Mouse (Mus musculus): ENCODE data around the gene Scd3. TPM values are rescaled to one million over a fixed set of nuclear protein-coding genes. Genes with fewer than 3 reads are reported as not detected.

Scd3 gene
- polyA plus RNA-seq, 1 experiment from 2014 or later, result 0.20 TPM

DNA sequence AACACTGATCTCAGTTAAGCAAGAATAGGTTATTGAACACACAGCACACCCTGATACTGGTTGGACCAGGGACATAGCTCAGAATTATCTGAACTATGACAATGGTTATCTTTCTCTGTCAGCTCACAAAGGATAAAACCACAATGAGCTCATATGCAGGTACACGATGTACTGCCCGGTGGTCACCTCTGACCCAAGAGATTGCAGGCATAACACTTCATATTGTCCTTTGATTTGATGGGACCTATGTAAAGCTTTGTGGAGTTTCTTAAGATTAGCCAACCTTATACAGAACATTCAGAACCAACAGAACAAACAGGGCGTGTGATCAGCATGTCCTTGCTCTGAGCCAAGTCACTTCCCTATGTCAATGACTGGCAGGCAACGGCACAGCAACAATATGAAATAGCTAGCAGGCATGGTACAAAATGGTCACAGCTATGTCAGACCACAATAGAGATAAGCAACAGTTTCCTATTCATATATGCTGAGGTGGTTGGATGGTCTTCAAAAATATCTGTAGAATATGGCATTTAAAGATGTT, 28.6 kb downstream of the Scd3 start:
- Histone ChIP-seq H3K27me3 (ENCODE audit: insufficient read depth, low read length) (no peaks in the 10 kb centered on the region), H3K9ac (no peak overlapping the region), H3K4me1 (ENCODE audit: insufficient read depth) (no peaks in the 10 kb centered on the region), H3K27ac (ENCODE audit: low read depth) (no peak overlapping the region), H3K4me2 (no peak overlapping the region), H3K4me3 (ENCODE audit: low read depth, low read length) (no peak overlapping the region), H3K36me3 (ENCODE audit: insufficient read depth) (no peaks in the 10 kb centered on the region), H3K9me3 (ENCODE audit: low read depth, low read length) (no peaks in the 10 kb centered on the region)
- DNase-seq (no peak), ATAC-seq (ENCODE audit: insufficient read depth) (no peak)
- TF ChIP-seq CTCF (IDR thresholded peaks at IDR 0.05; ENCODE audit: low read depth), result no peak
- WGBS, result 73% methylated on average over 4 of the region's 4 CpGs

DNA sequence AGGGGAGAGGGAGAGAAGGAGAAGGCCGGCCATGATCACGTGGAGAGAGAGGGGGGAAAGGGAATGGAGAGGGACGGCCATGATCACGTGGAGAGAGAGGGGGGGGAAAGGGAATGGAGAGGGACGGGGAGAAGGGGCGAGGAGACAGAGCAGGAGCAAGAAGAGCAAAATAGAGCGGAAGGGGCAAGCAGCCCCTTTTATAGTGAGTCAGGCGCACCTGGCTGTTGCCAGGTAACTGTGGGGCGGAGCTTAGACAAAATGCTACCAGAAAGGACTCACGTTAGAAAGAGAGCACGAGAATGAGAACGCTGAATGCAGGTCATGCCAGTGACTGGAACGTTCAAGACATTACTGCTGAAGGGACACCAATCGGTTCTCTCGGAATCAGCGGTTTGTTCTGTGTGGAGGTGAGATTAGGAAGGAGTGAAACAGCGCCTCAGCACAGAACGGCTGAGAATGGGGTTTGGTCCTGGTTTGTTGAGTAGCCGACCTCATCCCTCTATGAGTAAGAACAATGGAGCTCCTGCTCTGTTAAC, 34.5 kb downstream of the Scd3 start:
- H3K36me3 ChIP-seq (ENCODE audit: insufficient read depth), result no peaks in the 10 kb centered on the region
- H3K4me3 ChIP-seq (ENCODE audit: low read depth, low read length), result peak overlapping the region; percentile 18
- ATAC-seq (ENCODE audit: insufficient read depth) (no peak; the same call in 1 of the 2 replicates), DNase-seq (peak; percentile 11)
- H3K27me3 ChIP-seq (ENCODE audit: insufficient read depth, low read length), result no peaks in the 10 kb centered on the region
- H3K9ac ChIP-seq, result no peak overlapping the region
- peak overlapping the region; percentile 52 for H3K4me2 ChIP-seq
- no peaks in the 10 kb centered on the region for H3K4me1 ChIP-seq (ENCODE audit: insufficient read depth)
- no peaks in the 10 kb centered on the region for H3K9me3 ChIP-seq (ENCODE audit: low read depth, low read length)
- TF ChIP-seq CTCF (IDR thresholded peaks at IDR 0.05; ENCODE audit: low read depth), result no peak
- 10% methylated on average over 19 of the region's 19 CpGs for WGBS
- no peak overlapping the region for H3K27ac ChIP-seq (ENCODE audit: low read depth)

DNA sequence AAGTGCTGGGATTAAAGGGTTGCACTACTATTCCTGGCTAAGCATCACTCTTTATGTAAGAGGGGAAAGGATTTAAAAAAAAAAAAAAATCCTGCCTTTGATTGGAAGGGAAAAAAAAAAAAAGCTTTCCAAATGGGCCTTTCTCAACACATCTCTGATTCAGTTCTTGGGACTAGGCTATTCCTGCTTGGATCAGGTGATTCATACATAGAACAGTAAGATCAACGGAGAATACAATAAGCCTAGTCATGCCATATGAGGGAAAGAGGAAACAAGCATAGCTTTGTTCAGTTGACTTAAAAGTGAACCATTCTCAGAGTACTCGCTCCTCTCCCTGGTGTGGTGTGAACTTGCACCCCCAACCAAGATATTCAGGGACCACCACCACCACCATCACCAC, 35.8 kb downstream of the Scd3 start:
- Histone ChIP-seq H3K4me1 (ENCODE audit: insufficient read depth) (no peaks in the 10 kb centered on the region), H3K4me2 (no peak overlapping the region), H3K9me3 (ENCODE audit: low read depth, low read length) (no peaks in the 10 kb centered on the region), H3K9ac (no peak overlapping the region), H3K36me3 (ENCODE audit: insufficient read depth) (no peaks in the 10 kb centered on the region), H3K27ac (ENCODE audit: low read depth) (no peak overlapping the region), H3K4me3 (ENCODE audit: low read depth, low read length) (no peak overlapping the region), H3K27me3 (ENCODE audit: insufficient read depth, low read length) (no peaks in the 10 kb centered on the region)
- WGBS, result 61% methylated on average over 2 of the region's 2 CpGs
- ATAC-seq (ENCODE audit: insufficient read depth) (no peak), DNase-seq (no peak)
- TF ChIP-seq CTCF (IDR thresholded peaks at IDR 0.05; ENCODE audit: low read depth), result no peak

DNA sequence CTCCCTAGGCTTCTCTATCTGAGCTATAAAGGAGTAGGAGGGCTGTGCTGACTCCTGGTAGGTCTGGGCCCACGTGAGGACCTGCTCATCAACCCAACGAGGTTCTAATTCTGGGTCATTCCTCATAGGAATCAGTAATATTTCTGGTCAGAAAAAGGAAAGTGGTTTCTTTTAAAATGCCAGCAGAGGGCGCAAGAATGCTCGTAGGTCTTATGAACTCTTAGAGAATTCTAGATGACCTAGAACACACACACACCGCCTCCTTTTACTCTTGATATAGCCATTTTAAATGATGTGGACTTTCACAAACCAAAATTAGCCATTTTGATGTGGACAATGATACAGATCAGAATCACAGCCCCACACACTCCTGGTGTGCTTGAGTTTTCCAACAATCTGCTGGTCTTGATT, 42.7 kb downstream of the Scd3 start:
- no peak for ATAC-seq (ENCODE audit: insufficient read depth)
- Histone ChIP-seq H3K4me2 (peak overlapping the region; percentile 92), H3K27ac (ENCODE audit: low read depth) (no peak overlapping the region)

DNA sequence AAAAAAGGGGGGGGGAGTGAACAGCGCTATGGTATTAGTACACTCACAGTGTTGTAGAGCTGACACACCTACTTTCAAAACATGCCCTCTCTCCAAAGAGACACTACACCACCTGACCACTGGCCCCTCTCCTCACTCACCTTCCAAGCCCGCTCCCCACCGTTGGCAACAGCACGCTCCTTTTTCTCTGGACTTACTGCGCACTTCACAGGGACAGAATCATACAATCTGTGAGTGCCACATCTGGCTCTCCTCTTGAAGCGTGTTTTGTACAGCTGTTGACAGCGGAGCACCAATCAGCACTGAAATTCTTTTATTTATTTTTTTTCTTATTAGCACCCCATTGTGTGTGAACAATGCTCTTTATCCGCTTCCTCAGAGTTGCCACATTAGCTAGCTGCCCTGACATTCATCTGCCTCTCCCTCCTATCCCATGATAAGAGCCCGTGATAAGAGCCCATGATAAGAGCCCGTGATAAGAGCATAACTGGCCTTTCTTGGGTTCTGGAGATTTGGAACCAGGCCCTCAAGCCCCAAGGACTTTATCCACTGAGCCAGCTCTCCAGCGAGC, 43.4 kb downstream of the Scd3 start:
- Histone ChIP-seq H3K36me3 (ENCODE audit: insufficient read depth) (no peaks in the 10 kb centered on the region), H3K4me1 (ENCODE audit: insufficient read depth) (peaks cover 16% of the 10 kb centered on the region; the same call in 1 of the 2 replicates), H3K27ac (ENCODE audit: low read depth) (no peak overlapping the region), H3K4me2 (peak overlapping the region; percentile 92), H3K27me3 (ENCODE audit: insufficient read depth, low read length) (no peaks in the 10 kb centered on the region), H3K9me3 (ENCODE audit: low read depth, low read length) (no peaks in the 10 kb centered on the region), H3K9ac (no peak overlapping the region), H3K4me3 (ENCODE audit: low read depth, low read length) (no peak overlapping the region)
- DNase-seq (peak; percentile 21), ATAC-seq (ENCODE audit: insufficient read depth) (no peak)
- TF ChIP-seq CTCF (IDR thresholded peaks at IDR 0.05; ENCODE audit: low read depth), result no peak
- WGBS, result 31% methylated on average over 11 of the region's 11 CpGs

More for the DNA sequence above, 42.7 kb downstream of the Scd3 start:
- DNase-seq, result peak; percentile 95
- no peak overlapping the region for H3K4me3 ChIP-seq (ENCODE audit: low read depth, low read length)
- no peaks in the 10 kb centered on the region for H3K9me3 ChIP-seq (ENCODE audit: low read depth, low read length)
- H3K9ac ChIP-seq, result no peak overlapping the region
- H3K27me3 ChIP-seq (ENCODE audit: insufficient read depth, low read length), result no peaks in the 10 kb centered on the region
- WGBS, result 5% methylated on average over 5 of the region's 5 CpGs
- TF ChIP-seq CTCF (IDR thresholded peaks at IDR 0.05; ENCODE audit: low read depth), result peak; percentile 65
- H3K4me1 ChIP-seq (ENCODE audit: insufficient read depth), result peaks cover 16% of the 10 kb centered on the region; the same call in 1 of the 2 replicates
- H3K36me3 ChIP-seq (ENCODE audit: insufficient read depth), result no peaks in the 10 kb centered on the region

DNA sequence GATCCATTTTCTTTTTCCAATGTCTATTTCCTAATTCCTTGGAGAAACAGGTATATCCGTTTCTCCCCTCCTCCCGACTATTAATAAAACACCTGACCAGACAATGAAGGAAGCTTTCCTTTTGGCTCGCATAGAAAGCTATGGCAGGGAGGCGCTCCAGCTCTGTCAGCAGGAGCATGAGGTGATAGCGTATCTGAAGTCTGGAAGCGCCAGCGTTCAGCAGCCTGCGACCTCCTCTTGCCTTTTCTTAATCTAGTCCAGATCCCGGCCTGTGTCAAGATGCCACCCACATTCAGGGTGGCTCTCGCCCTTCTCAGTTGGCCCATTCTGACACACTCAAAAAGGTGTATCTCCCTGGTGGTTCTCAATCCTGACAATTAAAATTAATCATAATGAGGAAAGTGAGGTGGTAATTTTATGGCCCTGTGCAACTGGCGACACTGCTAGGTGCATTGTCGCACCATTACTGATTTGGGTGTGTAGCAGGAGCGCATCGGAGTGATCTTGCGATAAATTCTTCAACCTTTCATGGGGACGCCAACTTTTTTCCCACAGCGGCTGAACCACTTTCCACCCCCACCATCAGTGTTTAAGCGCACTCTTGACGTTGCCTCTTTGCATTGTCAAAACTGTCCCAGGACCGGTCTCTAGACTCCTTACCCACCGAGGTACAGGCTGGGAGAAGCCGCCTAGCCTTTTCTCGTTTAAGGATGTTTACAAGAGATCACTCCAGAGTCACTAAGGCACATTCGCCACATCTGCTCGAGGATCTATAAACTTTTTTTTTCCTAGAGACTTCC, 44.4 kb downstream of the Scd3 start:
- Histone ChIP-seq H3K27ac (ENCODE audit: low read depth) (peak overlapping the region; percentile 93), H3K9ac (peak overlapping the region; percentile 56), H3K4me1 (ENCODE audit: insufficient read depth) (peaks cover 16% of the 10 kb centered on the region; the same call in 1 of the 2 replicates), H3K27me3 (ENCODE audit: insufficient read depth, low read length) (no peaks in the 10 kb centered on the region), H3K4me3 (ENCODE audit: low read depth, low read length) (peak overlapping the region; percentile 45), H3K9me3 (ENCODE audit: low read depth, low read length) (no peaks in the 10 kb centered on the region), H3K4me2 (peak overlapping the region; percentile 92), H3K36me3 (ENCODE audit: insufficient read depth) (no peaks in the 10 kb centered on the region)
- WGBS, result 2% methylated on average over 25 of the region's 25 CpGs
- DNase-seq (peak; percentile 44), ATAC-seq (ENCODE audit: insufficient read depth) (peak; percentile 50)
- TF ChIP-seq CTCF (IDR thresholded peaks at IDR 0.05; ENCODE audit: low read depth), result no peak

Data from lung, embryonic 14.5 days (tissue).